Mouse (Mus musculus) brain, embryonic 14.5 days (tissue): Measurements from ENCODE around the gene Hexdc.
A peak's percentile ranks its signal among the peaks of the same experiment; 100 is the strongest.

Source experiments
- CTCF ChIP-seq: fragments of 200-500 bp; IDR thresholded peaks from 2 replicates; pipeline ENCODE4 v1.5.1; 2012; ENCODE audit warnings: inconsistent platforms, mild to moderate bottlenecking, moderate library complexity, borderline replicate concordance; ENCODE audit not compliant: insufficient read depth, insufficient read length; ENCODE audit errors: extremely low read depth
- POLR2A ChIP-seq: fragments of 200-500 bp; IDR thresholded peaks from 2 replicates; pipeline ENCODE4 v1.6.1; 2012; ENCODE audit warnings: mild to moderate bottlenecking, inconsistent platforms, borderline replicate concordance; ENCODE audit not compliant: poor library complexity, insufficient read depth, insufficient read length, severe bottlenecking; ENCODE audit errors: extremely low read depth

DNA sequence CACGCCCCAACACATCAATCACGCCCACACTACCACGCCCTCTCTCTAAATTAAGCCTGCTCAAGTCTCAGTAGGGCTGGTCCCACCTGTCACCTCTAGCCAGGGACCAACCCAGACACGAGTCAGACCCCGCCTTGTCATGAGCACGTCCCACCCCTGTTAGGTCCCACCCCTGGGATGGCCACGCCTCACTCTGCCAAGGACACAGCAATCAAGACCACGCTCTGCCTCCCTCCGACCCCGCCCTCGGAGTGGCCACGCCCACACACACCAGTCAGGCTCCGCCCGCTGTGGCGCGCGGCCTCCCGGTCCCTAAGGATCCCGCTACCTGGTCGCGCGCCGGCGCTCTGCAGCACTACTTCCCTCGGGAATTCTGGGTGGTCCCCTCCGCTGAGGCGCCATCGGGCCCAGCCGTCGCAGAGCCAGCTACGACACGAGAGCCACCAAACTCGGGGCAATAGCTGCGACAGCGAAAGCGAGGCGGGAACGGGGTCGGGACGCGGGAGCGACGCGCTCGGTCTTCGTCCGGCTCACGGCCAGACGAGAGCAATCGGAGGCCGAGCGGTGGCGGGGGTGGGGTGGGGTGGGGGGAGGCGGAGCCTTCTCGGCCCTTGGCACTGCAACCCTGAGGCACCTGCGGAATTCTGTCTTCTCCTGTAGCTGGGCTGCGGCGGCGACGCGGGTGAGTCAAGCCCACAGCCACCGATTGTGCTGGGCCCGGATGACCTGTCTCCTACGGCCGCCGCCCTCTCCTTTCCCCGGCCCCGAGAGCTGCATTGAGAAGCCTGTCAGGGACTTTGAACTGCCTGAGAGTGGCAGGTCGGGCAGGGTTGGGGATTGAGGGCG, at the start of gene Hexdc, which contains the start of gene Ogfod3:
- no peak for TF ChIP-seq CTCF
- peak; percentile 67; the same call in 1 of the 2 replicates for TF ChIP-seq POLR2A
